In genomic region chr19:6858031-6858430, GRCm38 (mm10) we compare ENCODE assay signal across 9 mouse cellular contexts. TPM values are rescaled to one million over a fixed set of nuclear protein-coding genes. Genes with fewer than 3 reads are reported as not detected.
DNase-seq lines count a peak whose midpoint lies in the region; ATAC-seq and TF ChIP-seq lines count a peak whose summit lies in the region.
"Had no signal": no experiment of that assay in that cellular context is flagged by ENCODE, and none has a peak within 500 bp of the region (broad histone marks: within the 10 kb centered on the region; RNA-seq: fewer than 3 reads in every experiment).

Gene Ccdc88b (minus strand): TSS chr19:6858211.

- TF ChIP-seq CTCF in liver, embryonic 14.5 days (IDR thresholded peaks at IDR 0.05; ENCODE audit: low read depth) = no peak

- 18% methylated on average over 7 of the region's 7 CpGs for WGBS in liver, embryonic 14.5 days (ENCODE audit: insufficient replicate concordance)
- WGBS in midbrain, embryonic 15.5 days = 77% methylated on average over 7 of the region's 7 CpGs

- no peaks in the 10 kb centered on the region for H3K27me3 ChIP-seq in liver, embryonic 14.5 days (ENCODE audit: control insufficient read depth, insufficient read depth, low read length)
- H3K27me3 ChIP-seq in midbrain, embryonic 15.5 days (replicated peaks) = peaks cover 9% of the 10 kb centered on the region; the same call in 1 of the 2 replicates

- H3K9me3 ChIP-seq in liver, embryonic 14.5 days (ENCODE audit: control insufficient read depth, low read length) = no peaks in the 10 kb centered on the region
- H3K9me3 ChIP-seq in midbrain, embryonic 15.5 days = no peaks in the 10 kb centered on the region

- no peak for TF ChIP-seq EP300 in liver, embryonic 14.5 days (IDR thresholded peaks at IDR 0.05; ENCODE audit: low read depth)

- DNase-seq in heart, adult 8-10 months (ENCODE audit: low spot score) = peak; percentile 25
- no peak for DNase-seq in heart, postnatal 25 days (ENCODE audit: low spot score)
- DNase-seq in liver, embryonic 14.5 days (ENCODE audit: low read depth in 3 of 3, low spot score in 3 of 3) = no peak
- peak; percentile 56 for DNase-seq in spleen, adult 12 weeks (ENCODE audit: low spot score)
- no peak for DNase-seq in frontal cortex, postnatal 36 days (ENCODE audit: low spot score in 2 of 2)
- DNase-seq in cerebellum, postnatal 25 days = no peak
- DNase-seq: cerebellum, adult 11 months had no signal

- no peaks in the 10 kb centered on the region for H3K36me3 ChIP-seq in liver, embryonic 14.5 days (replicated peaks; ENCODE audit: control insufficient read depth, insufficient read depth, low read depth)
- no peaks in the 10 kb centered on the region for H3K36me3 ChIP-seq in midbrain, embryonic 15.5 days (replicated peaks)

- H3K4me1 ChIP-seq in liver, embryonic 14.5 days (replicated peaks; ENCODE audit: control insufficient read depth in 2 of 2, insufficient read depth in 2 of 2, low read length in 1 of 2) = peaks cover 0 to 7% of the 10 kb centered on the region in 2 experiments; a peak in 1 of 4 replicates
- H3K4me1 ChIP-seq in midbrain, embryonic 15.5 days = peaks cover 9% of the 10 kb centered on the region

- H3K9ac ChIP-seq in liver, embryonic 14.5 days (replicated peaks) = no peak within 1 kb of the TSS
- no peak within 1 kb of the TSS for H3K9ac ChIP-seq in midbrain, embryonic 15.5 days

- peak within 1 kb of the TSS; percentile 36 for H3K4me2 ChIP-seq in liver, embryonic 14.5 days (ENCODE audit: low read depth)
- H3K4me2 ChIP-seq in midbrain, embryonic 15.5 days = no peak within 1 kb of the TSS

- H3K27ac ChIP-seq in liver, embryonic 14.5 days = no peak within 1 kb of the TSS
- H3K27ac ChIP-seq in midbrain, embryonic 15.5 days = no peak within 1 kb of the TSS

- peak within 1 kb of the TSS in 1 of 2 experiments; percentile 32; a peak in 3 of 4 replicates for H3K4me3 ChIP-seq in liver, embryonic 14.5 days (ENCODE audit: insufficient read depth in 1 of 2, low read depth in 2 of 2, low read length in 2 of 2)
- no peak within 1 kb of the TSS for H3K4me3 ChIP-seq in midbrain, embryonic 15.5 days

- peak; percentile 98 for ATAC-seq in CD4-positive, CD25-positive, alpha-beta regulatory T cell, adult 4 months
- no peak for ATAC-seq in liver, embryonic 14.5 days (ENCODE audit: insufficient read depth)
- ATAC-seq in midbrain, embryonic 15.5 days (replicated peaks) = no peak

- intact Hi-C loops in heart, postnatal 25 days (cut with DNase I) = no loop called here

RNA-seq across cellular contexts. Expression of gene Ccdc88b, which starts in this region (rescaled TPM):
- total RNA-seq in heart, adult 8-10 months (2022) = under 1 TPM; 0.44 to 0.89 (median 0.66) TPM
- under 1 TPM; 0.55 to 0.73 TPM for total RNA-seq in heart, postnatal 25 days (2021)
- polyA plus RNA-seq in CD4-positive, CD25-positive, alpha-beta regulatory T cell, adult 4 months (2017; shearing (Covaris generic)) = 1 to 10 TPM; 3.1 to 5.2 TPM
- polyA plus RNA-seq in liver, embryonic 14.5 days (2012; rRNA removed) = 1.5 and 2.3 TPM in 2 replicates
- polyA plus RNA-seq in liver, embryonic 14.5 days (2014; fragmentation: Nextera tagmentation; extraction: Ambion mirVana) = 0.76 and 1.1 TPM in 2 replicates
- 0.54 and 0.56 TPM in 2 replicates for polyA plus RNA-seq in midbrain, embryonic 15.5 days (2015; fragmentation: Nextera tagmentation; extraction: Ambion mirVana)

Comparison
In these comparisons a context has a peak if more than half of its experiments do, and no peak if none do; other contexts are left out.
1. Peak in DNase-seq in heart, adult 8-10 months; RNA of the gene not detected or under 1 TPM.